Mouse (Mus musculus): ENCODE data around the gene Dnmt3b.
"Not testable (repeated sequence)": the region's sequence is repeated elsewhere in the genome, so short reads cannot be mapped to it uniquely, and the experiment has no call there.

Gene Dnmt3b

DNA sequence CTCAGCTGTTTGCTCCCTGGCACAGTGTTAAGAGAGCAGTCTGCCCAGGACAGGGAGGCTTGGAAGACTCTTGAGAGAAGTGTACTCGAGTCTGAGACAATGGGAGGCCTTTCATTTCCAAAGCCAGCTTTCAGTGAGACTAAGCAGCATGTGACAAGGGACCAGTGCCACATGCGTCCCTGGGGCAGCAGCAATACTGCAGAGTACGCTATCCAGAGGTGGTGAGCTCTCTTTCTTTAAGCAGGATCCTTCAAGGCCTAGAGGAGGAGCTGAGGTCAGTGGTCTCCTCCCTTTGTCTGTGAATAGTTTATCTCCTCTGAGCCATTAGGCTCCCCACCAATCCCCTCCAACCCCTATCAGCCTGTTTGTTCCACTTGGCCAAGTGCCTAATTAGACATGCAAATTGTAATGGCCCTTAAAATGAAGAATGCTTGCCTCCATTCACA is 63.4 kb downstream of the Dnmt3b start:
- no peak for DNase-seq (ENCODE audit: low spot score)

DNA sequence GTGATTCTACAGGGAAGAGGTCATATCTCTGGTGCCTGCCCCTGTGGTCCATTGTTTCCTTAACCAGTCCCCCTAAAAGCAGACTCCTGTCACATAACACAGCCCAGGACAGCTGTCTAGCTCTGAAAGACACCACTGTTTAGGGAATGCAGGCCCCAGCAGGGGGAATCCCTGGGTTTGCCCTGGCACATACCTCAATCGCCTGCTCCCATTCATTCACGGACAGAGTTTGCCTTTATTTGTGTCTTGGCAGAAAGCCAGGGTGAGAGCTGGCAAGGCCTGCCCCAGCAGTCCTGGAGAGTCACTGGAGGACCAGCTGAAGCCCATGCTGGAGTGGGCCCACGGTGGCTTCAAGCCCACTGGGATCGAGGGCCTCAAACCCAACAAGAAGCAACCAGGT is 64.0 kb downstream of the Dnmt3b start:
- DNase-seq (ENCODE audit: low spot score) = peak; percentile 29

DNA sequence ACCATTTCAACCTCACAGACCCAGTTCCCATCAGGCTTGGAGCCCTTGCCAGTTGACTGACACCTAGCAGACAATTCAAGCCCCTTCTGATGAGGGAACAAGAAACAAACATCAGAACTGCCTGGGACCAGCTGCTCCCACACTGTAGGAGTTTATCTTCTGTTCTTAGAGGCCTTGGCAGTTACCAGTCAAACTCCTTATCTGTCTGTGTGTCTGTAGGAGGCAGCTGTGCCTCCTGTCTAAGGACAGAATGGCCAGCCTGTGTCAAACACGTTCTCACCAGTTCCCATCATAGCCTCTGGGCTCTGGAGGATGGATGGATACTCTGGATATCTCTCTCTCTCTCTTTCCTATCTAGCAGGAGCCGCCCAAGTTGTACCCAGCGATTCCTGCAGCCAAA is 68.6 kb downstream of the Dnmt3b start:
- DNase-seq (ENCODE audit: low spot score) = not testable (repeated sequence)

DNA sequence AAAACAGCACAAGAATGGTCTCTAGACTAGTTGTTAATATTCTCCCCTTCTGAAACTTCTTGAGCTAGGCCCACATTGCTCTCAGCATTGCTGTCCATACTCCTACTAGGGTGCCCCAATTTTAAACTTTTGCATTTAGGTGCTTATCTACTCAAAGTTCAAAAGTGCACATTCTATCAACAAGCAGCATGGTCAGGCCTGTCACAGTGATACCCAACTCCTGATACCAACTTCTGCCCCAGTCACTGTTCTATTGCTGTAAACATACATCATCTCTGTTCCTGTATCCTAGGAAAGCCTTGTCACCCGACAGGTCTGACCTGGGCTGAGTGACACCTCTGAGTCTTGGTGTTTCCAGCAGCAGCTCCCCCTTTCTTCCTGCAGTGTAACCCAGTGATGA is 73.8 kb downstream of the Dnmt3b start:
- no peak for DNase-seq (ENCODE audit: low spot score)

DNA sequence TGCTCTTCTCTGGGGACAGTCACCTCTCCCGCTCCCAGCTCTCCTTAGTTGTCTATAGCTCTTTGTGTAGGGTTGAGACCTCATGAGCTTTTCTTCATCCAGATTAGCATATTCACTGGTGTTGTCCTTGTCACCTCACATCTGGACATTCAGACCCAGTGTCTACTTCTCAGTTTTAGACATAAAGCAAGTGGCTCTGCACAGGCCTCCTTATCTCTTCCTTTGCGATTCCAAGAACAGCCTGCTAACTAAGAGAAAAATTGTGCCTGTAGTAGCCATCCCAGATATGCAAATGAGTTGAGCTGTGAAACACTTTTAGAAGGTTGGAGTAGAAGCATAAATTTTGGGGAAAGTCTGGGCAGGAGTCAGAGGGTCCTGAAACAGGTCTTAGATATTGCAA is 75.2 kb downstream of the Dnmt3b start:
- DNase-seq (ENCODE audit: low spot score) = no peak

DNA sequence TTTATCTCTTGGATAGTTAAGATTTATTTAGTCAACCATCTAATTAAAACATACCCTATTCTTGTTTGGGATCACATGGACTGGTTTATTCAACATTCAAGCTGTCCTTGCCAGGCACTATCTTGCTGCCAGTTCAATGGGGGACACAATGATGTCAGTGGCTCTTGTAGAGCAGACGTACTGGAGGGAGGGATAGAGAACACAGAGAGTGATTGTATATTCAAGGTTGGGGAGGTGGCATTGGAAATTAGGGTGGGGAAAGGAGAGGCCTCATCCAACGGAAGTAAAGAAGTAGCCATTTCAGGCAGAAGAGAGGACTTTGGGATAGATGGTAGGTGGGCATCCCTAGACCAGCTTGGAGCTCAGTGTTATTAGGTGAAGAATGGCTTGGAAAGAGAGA is 75.6 kb downstream of the Dnmt3b start:
- DNase-seq (ENCODE audit: low spot score) = no peak

DNA sequence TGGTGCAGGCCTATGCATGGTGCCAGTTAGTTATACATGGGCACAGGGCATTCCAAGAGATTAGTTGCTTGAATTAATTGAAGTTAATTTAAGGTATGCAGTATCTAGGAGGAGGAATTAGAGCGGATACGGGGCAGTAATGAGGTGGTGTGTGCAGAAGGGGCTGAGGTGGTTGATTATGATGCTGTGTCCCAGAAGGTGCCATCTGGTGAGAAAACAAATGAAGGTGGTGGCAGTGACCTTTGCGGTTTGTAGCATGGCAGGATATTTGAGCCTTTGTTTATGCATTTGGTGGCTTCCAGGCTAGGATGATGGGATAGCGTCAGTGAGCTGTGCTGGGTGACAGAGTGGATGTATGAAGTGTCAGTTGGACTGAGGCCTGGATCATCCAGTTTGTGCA is 76.0 kb downstream of the Dnmt3b start:
- DNase-seq (ENCODE audit: low spot score) = no peak

DNA sequence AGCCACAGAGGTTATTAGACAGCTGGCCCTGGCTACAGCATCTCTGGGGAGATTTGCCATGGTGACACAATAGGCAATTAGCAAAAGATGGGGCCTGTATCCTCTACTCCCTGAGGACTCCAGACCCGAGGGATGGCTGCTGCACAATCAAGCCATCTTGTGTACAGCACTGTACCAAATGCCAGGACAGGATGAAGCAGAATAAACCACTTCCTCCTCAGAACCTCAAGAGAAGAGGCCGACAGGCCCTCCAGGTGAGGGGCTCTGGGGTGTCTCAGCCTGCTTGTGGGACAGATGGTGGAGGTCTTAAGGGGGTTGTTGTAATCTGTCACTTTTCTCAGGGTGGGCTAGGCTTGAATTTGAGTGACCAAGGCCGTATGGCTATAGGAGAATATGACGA is 84.8 kb downstream of the Dnmt3b start:
- DNase-seq (ENCODE audit: low spot score) = no peak

Measured in urinary bladder, postnatal 14 days (tissue).